Mouse (Mus musculus): Measurements from ENCODE around the gene Prps2. TPM values are rescaled to one million over a fixed set of nuclear protein-coding genes. Genes with fewer than 3 reads are reported as not detected.

The Prps2 gene
- 50.9 TPM for polyA plus RNA-seq (2014; fragmentation: Illumina TruSeq; extraction: RNeasy Lipid Tissue Mini Kit (QIAGEN cat#74804); ENCODE audit: low replicate concordance)

DNA sequence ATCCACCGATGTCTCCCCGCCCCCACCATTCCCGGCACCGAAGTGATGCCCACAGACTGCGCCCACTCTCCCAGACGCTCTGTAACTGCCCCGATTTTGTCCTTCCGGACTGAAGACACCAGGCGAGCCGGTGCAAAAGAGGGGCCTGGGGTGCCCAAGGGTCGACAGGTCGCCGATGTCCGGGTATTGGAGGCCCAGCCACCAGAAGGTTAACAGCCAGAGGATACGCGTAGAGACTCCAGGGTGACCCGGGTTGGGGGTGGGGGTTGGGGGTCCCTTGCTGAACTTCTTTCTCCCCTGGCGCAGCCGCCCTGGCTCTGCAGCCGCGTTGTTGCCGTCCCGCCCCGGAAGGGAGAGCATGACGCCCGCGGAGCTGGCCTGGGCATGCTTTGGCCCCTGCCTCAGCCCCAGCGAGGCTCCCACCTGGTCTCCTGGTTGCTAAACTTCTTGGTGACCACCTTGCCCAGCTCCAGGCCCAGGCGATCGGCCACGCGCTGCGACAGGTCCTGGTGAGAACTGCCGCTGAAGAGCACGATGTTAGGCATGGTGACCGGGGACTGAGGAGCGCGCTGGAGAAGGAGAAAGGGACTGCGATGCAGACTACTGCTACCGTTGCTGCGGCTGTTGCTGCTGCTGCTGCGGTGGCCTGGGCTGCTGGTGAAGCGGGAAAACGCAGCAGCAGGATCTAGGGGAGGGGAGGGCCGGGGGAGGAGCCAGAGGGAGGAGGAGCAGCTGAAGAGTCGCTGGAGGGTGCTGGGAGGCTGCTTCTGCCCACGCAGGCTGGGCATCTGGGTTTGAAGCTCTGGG, at the start of gene Prps2:
Gene Prps2, minus strand, starts transcription at position 703 of the 807 bp plus-strand sequence.

GRCm38 (mm10) chrX:167330399-167330798, 52.1 kb downstream of the Prps2 start, which contains the start of gene Tlr7:
TSS of gene Tlr7 (minus strand) at chrX:167330558.

Other genes with a start within 250 kb of the Prps2 start
- 1,315 TPM for gene Tmsb4x, start 173.4 kb downstream of the Prps2 start, polyA plus RNA-seq (2014; fragmentation: Illumina TruSeq; extraction: RNeasy Lipid Tissue Mini Kit (QIAGEN cat#74804); ENCODE audit: low replicate concordance)
- 4.2 TPM for gene Tlr8, start 118.4 kb downstream of the Prps2 start, polyA plus RNA-seq (2014; fragmentation: Illumina TruSeq; extraction: RNeasy Lipid Tissue Mini Kit (QIAGEN cat#74804); ENCODE audit: low replicate concordance)
- 6.6 TPM for gene Tlr7, start 52.2 kb downstream of the Prps2 start, polyA plus RNA-seq (2014; fragmentation: Illumina TruSeq; extraction: RNeasy Lipid Tissue Mini Kit (QIAGEN cat#74804); ENCODE audit: low replicate concordance)